Mouse (Mus musculus): ENCODE results near the gene Slc7a11. TPM values are rescaled to one million over a fixed set of nuclear protein-coding genes. Genes with fewer than 3 reads are reported as not detected.

The Slc7a11 gene
- polyA plus RNA-seq, 1 experiment from 2014 or later: 3.1 TPM

DNA sequence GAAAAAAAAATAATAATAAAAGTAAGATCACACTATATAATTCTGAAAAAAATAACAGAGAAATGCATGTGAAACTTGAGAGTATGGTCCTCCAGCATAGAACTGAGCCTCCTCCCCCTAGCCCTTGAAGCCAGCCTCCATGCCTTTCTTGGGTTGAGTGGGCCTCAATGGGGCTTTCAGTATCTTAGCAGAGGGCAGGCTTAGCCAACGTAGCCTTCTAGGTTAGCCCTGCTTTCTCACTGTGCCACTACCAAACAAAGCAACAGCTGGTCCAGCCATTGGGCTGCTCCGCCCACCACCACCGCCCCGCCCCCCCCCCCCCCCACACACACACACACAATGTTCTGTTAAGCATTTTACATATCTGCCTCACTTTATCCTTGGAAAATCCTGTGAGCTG, 56.1 kb downstream of the Slc7a11 start:
- no peak for ATAC-seq (ENCODE audit: low FRiP score, low read depth)
- no peak overlapping the region for H3K4me2 ChIP-seq
- H3K9ac ChIP-seq: no peak overlapping the region
- H3K27me3 ChIP-seq: no peaks in the 10 kb centered on the region
- H3K9me3 ChIP-seq: no peaks in the 10 kb centered on the region
- H3K4me3 ChIP-seq: no peak overlapping the region
- 32% methylated on average over 4 of the region's 4 CpGs for WGBS
- H3K27ac ChIP-seq (replicated peaks): no peak overlapping the region
- peaks cover 10% of the 10 kb centered on the region; the same call in 1 of the 2 replicates for H3K4me1 ChIP-seq (replicated peaks)
- no peaks in the 10 kb centered on the region for H3K36me3 ChIP-seq

DNA sequence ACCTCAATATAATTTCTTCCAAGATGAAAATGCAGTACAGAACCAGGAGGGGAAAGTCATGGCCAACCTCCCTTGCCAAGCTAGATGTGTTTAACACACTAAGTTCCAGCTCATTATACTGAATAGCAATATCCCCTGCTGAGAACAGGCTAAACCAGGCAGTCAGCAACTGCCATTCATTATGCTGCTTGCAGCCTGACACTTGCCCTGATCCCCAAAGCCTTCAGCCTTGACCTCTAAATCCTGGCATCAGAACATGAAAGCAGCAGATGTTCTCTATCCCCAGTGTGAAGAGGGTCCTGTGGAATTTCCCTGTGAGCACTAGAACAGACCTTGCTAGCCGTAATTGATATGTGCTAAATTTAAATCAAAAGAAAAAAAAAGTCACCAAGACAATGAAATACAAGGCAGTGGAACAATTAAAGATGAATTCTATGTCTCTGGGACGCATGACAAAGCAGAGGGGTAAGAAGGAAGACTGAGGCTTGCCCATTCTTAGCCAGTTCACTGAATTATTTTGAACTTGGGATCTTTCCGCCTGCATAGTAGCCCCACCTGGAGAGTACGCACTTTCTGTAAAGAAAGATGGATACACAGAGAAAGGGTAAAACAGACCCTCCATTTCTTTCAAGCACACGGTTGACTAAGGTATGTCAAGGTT, 56.7 kb downstream of the Slc7a11 start:
- Histone ChIP-seq H3K9me3 (no peaks in the 10 kb centered on the region), H3K4me1 (replicated peaks) (peaks cover 15% of the 10 kb centered on the region; the same call in 1 of the 2 replicates), H3K9ac (no peak overlapping the region), H3K4me3 (no peak overlapping the region), H3K27me3 (no peaks in the 10 kb centered on the region), H3K4me2 (no peak overlapping the region), H3K27ac (replicated peaks) (no peak overlapping the region), H3K36me3 (no peaks in the 10 kb centered on the region)
- peak; percentile 55 for ATAC-seq (ENCODE audit: low FRiP score, low read depth)
- 62% methylated on average over 5 of the region's 5 CpGs for WGBS

DNA sequence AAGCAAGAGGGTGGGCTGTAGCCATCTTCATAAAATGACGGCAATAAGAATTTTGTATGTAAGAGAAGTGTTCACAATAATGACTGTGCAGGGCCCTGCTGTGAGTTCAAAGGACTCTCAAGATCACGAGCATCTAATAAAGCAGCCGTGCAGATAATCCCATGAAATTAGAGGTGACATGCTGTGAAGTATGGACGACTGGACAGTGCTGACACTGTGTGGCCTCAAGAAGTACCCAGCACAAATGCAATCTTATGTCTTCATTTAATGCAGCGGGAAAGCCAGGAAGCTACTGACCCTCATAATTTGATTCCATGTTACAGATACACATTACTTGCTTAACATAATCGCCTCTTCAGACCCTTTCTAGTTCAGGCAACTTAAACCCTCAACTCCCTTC, 57.3 kb downstream of the Slc7a11 start:
- WGBS: 44% methylated on average over 6 of the region's 6 CpGs
- no peak for ATAC-seq (ENCODE audit: low FRiP score, low read depth)
- H3K4me3 ChIP-seq: no peak overlapping the region
- no peaks in the 10 kb centered on the region for H3K27me3 ChIP-seq
- H3K27ac ChIP-seq (replicated peaks): no peak overlapping the region
- peaks cover 16% of the 10 kb centered on the region; the same call in 1 of the 2 replicates for H3K4me1 ChIP-seq (replicated peaks)
- H3K4me2 ChIP-seq: no peak overlapping the region
- no peaks in the 10 kb centered on the region for H3K9me3 ChIP-seq
- no peak overlapping the region for H3K9ac ChIP-seq
- H3K36me3 ChIP-seq: no peaks in the 10 kb centered on the region

DNA sequence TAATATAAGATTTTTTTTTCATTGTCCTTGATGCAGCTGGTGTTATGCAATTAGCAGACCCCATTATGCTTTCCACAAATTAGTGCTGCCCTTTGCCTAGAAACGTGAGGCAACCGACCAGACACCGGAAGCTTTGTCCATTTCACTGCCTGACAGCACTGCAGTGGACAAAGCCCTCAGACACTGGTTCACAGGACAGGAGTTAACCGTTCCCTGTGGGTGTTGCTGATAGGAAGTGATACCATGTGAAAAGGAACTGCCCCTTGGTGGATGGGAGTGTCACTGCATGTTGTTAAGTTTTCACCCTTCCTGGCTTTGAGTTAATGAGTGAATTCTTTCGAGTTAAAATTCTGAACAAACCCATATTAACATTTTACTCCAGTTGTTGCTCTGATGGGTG, 60.7 kb downstream of the Slc7a11 start:
- peak overlapping the region; percentile 53 for H3K4me2 ChIP-seq
- H3K36me3 ChIP-seq: no peaks in the 10 kb centered on the region
- no peaks in the 10 kb centered on the region for H3K9me3 ChIP-seq
- no peak overlapping the region for H3K9ac ChIP-seq
- H3K4me3 ChIP-seq: no peak overlapping the region
- H3K27me3 ChIP-seq: no peaks in the 10 kb centered on the region
- 36% methylated on average over 5 of the region's 5 CpGs for WGBS
- no peak for ATAC-seq (ENCODE audit: low FRiP score, low read depth)
- peak overlapping the region; percentile 56; the same call in 1 of the 2 replicates for H3K27ac ChIP-seq (replicated peaks)
- H3K4me1 ChIP-seq (replicated peaks): peaks cover 19% of the 10 kb centered on the region; the same call in 1 of the 2 replicates

DNA sequence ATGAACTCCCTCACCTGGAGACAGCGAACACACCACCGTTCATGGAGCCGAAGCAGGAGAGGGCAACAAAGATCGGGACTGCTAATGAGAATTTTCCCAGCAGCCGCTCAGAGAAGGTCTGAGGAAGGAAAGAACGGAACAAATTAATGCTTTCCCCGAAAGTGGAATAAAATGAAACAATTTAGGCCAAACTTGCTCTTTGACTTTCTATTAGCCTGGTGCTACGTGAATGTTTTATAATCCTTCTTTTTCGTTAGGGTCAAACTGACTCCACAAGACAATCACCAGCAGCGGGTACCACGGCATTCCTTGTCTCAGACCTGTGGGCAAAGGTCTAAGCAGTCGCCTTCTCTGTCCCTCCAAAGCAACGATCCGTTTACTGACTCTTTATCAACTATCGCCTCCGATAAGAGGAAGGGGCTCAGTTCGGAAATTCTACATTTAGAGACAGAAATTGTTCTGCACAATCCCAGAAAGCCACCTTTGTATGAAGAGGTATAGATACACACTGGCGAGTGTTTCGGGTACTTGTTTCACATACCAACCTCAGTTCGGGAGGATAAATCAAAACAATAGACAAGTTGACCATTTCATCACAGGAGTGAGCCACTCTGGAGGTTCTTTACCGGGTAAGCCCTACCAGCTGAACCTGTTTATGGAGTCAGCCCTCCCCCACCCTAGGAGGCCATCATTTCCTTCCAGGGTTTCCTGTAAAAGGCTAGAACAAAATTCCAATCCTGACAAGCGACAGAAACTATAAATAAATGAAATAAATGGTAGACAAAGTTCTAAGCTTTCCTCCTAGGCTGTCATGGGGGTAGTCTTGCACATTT, 61.3 kb downstream of the Slc7a11 start:
- WGBS: 34% methylated on average over 22 of the region's 22 CpGs
- H3K9ac ChIP-seq: peak overlapping the region; percentile 24; the same call in 1 of the 2 replicates

DNA sequence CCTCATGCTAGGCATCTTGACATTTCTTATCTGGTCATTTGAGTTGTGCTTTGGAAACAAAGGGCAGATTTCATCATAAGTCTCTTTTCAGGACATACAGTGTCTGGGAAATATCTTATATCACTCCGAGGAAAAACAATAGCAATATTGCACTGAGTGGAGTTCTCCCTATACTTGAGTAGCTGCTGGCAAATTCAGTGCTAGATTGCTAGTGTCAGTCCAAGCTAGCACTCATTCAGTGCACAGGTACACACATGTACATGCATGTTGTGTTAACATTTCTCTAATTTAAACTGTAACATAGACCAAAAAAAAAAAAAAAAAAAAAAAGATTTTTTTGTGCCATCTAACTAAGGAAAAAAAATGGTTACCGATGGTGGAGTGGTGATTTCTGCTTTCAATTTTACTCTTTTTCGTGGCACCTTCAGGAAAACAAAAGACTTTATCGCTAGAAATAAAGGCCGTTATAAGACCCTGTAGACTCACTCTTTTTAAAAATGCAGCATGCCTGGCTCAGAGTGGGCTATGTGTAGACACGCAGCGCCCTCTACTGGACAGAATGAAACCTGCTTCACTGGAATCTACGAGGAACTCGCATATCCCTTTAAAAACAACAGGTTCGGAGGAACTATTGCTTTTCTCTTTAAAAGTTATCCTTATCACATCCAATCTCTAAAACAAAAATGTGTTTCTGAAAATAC, 62.1 kb downstream of the Slc7a11 start:
- WGBS: 18% methylated on average over 10 of the region's 10 CpGs
- peaks cover 15% of the 10 kb centered on the region; the same call in 1 of the 2 replicates for H3K4me1 ChIP-seq (replicated peaks)
- peak overlapping the region; percentile 53 for H3K4me2 ChIP-seq
- peak overlapping the region; percentile 38 for H3K4me3 ChIP-seq
- H3K36me3 ChIP-seq: no peaks in the 10 kb centered on the region
- H3K27me3 ChIP-seq: no peaks in the 10 kb centered on the region
- H3K27ac ChIP-seq (replicated peaks): peak overlapping the region; percentile 56
- peak; percentile 87 for ATAC-seq (ENCODE audit: low FRiP score, low read depth)
- H3K9me3 ChIP-seq: no peaks in the 10 kb centered on the region
- peak overlapping the region; percentile 24; the same call in 1 of the 2 replicates for H3K9ac ChIP-seq

More for the DNA sequence above, 61.3 kb downstream of the Slc7a11 start:
- Histone ChIP-seq H3K27ac (replicated peaks) (peak overlapping the region; percentile 56), H3K4me1 (replicated peaks) (peaks cover 19% of the 10 kb centered on the region; the same call in 1 of the 2 replicates), H3K36me3 (no peaks in the 10 kb centered on the region), H3K27me3 (no peaks in the 10 kb centered on the region), H3K4me2 (peak overlapping the region; percentile 53), H3K4me3 (peak overlapping the region; percentile 38), H3K9me3 (no peaks in the 10 kb centered on the region)
- ATAC-seq (ENCODE audit: low FRiP score, low read depth): peak; percentile 62; the same call in 1 of the 2 replicates

DNA sequence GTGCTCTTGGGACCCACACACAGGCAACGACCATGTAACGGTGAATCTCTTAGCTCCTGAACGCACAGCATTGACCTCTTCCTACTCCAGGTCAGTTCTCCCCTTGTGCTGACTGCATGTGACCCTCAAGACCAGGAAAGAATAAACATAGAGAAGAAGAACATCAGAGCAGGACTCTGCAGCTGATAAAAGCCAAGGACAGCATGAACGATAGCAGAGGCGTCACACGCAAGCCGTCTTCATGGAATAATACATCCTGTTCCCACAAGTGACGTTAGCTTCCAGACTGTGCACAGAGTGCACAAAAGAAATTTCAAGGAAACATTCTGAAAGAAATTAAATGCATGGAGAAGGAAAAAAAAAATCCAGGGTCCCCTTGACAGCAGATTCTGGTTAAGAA, 63.5 kb downstream of the Slc7a11 start:
- Histone ChIP-seq H3K4me3 (no peak overlapping the region), H3K4me2 (no peak overlapping the region), H3K27ac (replicated peaks) (no peak overlapping the region), H3K9me3 (no peaks in the 10 kb centered on the region), H3K4me1 (replicated peaks) (peaks cover 15% of the 10 kb centered on the region; the same call in 1 of the 2 replicates), H3K9ac (no peak overlapping the region), H3K27me3 (no peaks in the 10 kb centered on the region), H3K36me3 (no peaks in the 10 kb centered on the region)
- no peak for ATAC-seq (ENCODE audit: low FRiP score, low read depth)
- WGBS: 72% methylated on average over 8 of the region's 8 CpGs

DNA sequence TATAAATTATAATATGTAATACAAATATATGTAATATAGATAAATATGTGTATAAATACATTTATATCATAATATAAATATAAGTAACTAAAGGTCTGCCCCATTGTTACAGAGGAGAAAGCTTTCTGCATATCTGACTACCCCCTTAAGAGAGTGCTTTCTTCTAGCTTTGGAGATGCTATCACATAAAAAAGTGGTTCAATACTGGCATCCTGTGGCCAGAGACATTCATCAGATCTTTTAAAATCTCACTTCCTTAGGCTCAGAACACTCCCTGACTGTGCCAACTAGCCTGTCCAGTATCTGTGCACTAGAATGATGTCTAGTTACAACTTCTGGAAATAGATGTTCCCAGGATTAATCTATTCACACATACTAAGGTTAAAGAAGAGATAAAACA, 67.9 kb downstream of the Slc7a11 start:
- Histone ChIP-seq H3K4me2 (no peak overlapping the region), H3K27me3 (no peaks in the 10 kb centered on the region), H3K9me3 (no peaks in the 10 kb centered on the region), H3K9ac (no peak overlapping the region), H3K4me3 (no peak overlapping the region), H3K36me3 (no peaks in the 10 kb centered on the region), H3K27ac (replicated peaks) (no peak overlapping the region), H3K4me1 (replicated peaks) (no peaks in the 10 kb centered on the region)
- ATAC-seq (ENCODE audit: low FRiP score, low read depth): peak; percentile 45; the same call in 1 of the 2 replicates

DNA sequence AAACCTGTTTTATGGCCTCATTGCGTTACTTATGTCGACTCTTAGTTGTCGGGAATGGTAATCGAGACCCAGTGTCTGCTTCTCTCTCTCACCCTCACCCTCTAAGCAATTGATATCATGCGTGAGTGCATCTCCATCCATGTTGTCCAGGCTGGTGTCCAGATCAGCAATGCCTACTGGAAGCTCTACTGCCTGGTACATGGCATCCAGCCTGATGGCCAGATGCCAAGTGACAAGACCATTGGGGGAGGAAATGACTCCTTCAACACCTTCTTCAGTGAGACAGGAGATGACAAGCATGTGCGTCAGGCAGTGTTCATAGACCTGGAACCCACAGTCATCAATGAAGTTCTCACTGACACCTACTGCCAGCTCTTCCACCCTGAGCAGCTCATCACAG, 73.6 kb downstream of the Slc7a11 start:
- Histone ChIP-seq H3K36me3 (no peaks in the 10 kb centered on the region), H3K9ac (no peak overlapping the region), H3K27ac (replicated peaks) (no peak overlapping the region), H3K9me3 (no peaks in the 10 kb centered on the region), H3K27me3 (no peaks in the 10 kb centered on the region), H3K4me2 (no peak overlapping the region), H3K4me1 (replicated peaks) (no peaks in the 10 kb centered on the region), H3K4me3 (no peak overlapping the region)
- no peak for ATAC-seq (ENCODE audit: low FRiP score, low read depth)
- WGBS: 93% methylated on average over 6 of the region's 6 CpGs

DNA sequence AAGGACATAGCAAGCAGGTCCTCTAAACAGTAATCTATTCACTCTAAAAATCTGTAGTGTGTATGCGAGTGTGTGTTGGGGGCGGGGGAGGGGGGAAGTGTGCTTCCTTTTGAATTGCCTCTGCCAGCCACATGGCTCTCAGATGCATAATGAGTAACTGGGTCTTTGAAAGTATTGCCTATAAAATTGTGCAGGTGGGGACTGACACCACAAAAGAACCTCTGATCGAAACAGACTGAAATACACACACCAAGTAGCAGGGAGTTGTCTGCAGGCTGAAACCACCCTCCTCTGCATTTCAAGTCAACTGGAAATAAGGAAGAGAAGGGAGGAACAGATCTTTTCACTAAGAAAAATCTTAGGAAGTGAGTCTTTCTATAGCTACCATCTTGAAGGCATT, 76.2 kb downstream of the Slc7a11 start:
- H3K4me2 ChIP-seq: no peak overlapping the region

DNA sequence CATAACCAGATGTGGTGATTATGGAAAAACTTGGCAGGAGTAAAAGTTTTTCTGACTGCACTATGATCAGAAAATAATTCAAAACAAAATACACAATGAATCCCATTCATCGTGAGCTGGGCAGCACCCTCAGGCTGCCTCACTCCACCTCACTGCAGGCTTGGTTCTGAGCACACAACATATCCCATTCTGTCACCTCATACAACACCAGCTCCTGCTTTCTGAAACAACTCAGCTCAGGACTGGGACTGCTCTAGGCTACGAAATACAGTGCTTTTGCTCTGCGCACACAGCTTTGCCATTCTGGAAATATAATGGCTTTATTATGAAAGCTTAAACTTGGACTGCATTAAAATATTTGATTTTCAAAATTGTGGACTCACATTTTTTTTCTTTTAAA, 79.8 kb downstream of the Slc7a11 start:
- no peak overlapping the region for H3K4me3 ChIP-seq
- H3K4me2 ChIP-seq: no peak overlapping the region
- no peaks in the 10 kb centered on the region for H3K27me3 ChIP-seq
- H3K27ac ChIP-seq (replicated peaks): no peak overlapping the region
- no peaks in the 10 kb centered on the region for H3K36me3 ChIP-seq
- ATAC-seq (ENCODE audit: low FRiP score, low read depth): no peak
- no peaks in the 10 kb centered on the region for H3K4me1 ChIP-seq (replicated peaks)
- 81% methylated on average over 3 of the region's 3 CpGs for WGBS
- H3K9me3 ChIP-seq: no peaks in the 10 kb centered on the region
- H3K9ac ChIP-seq: no peak overlapping the region

More for the DNA sequence above, 76.2 kb downstream of the Slc7a11 start:
- no peak overlapping the region for H3K27ac ChIP-seq (replicated peaks)
- no peaks in the 10 kb centered on the region for H3K27me3 ChIP-seq
- no peaks in the 10 kb centered on the region for H3K36me3 ChIP-seq
- WGBS: 53% methylated on average over 3 of the region's 3 CpGs
- no peaks in the 10 kb centered on the region for H3K4me1 ChIP-seq (replicated peaks)
- no peak for ATAC-seq (ENCODE audit: low FRiP score, low read depth)
- no peak overlapping the region for H3K9ac ChIP-seq
- H3K4me3 ChIP-seq: no peak overlapping the region
- no peaks in the 10 kb centered on the region for H3K9me3 ChIP-seq

DNA sequence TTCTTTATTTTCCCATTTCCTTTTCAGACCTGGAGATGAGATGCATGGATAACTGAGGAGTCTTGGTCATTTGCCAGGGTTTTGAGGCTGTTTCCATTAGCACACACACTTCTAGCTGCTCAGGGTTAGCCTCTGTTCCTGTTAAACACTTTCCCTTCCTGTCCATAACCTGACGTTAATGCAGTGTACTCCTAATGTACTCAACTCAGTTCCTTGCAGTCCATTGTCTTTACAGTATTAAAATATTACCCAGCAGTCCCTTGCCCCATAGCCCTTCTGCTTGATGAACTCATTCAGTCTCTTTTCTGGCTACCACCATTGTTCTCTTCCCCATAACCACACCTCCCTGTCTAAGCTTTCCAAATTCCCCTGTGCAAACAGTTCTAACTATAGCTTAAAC, 96.3 kb downstream of the Slc7a11 start:
- Histone ChIP-seq H3K9me3 (no peaks in the 10 kb centered on the region), H3K36me3 (no peaks in the 10 kb centered on the region), H3K9ac (no peak overlapping the region), H3K4me1 (replicated peaks) (no peaks in the 10 kb centered on the region), H3K27ac (replicated peaks) (no peak overlapping the region), H3K27me3 (no peaks in the 10 kb centered on the region), H3K4me2 (no peak overlapping the region), H3K4me3 (no peak overlapping the region)
- WGBS: 75% methylated on average over 1 of the region's 1 CpGs
- ATAC-seq (ENCODE audit: low FRiP score, low read depth): no peak
